Mouse (Mus musculus) kidney, embryonic 16.5 days (tissue): ENCODE data around the gene Dhx36. TPM values are rescaled to one million over a fixed set of nuclear protein-coding genes. Genes with fewer than 3 reads are reported as not detected.

Experiments used
- ATAC-seq: fragments of 200-750 bp; cut with Nextera tagmentation; 2 replicates; pipeline ENCODE4 v1.8.0; 2017; ENCODE audit warnings: moderate TSS enrichment; ENCODE audit not compliant: low FRiP score, low TSS enrichment
- H3K27ac ChIP-seq: fragments of 300-500 bp; sonication (generic); 2 replicates; pipeline ENCODE4 v1.5.1; 2014; ENCODE audit warnings: low read length
- H3K27me3 ChIP-seq: fragments of 300-500 bp; sonication (generic); 2 replicates; pipeline ENCODE4 v1.6.1; 2014; ENCODE audit warnings: low read length, control low read depth, mixed read lengths; ENCODE audit not compliant: insufficient read depth
- H3K36me3 ChIP-seq: fragments of 300-500 bp; sonication (generic); 2 replicates; pipeline ENCODE4 v1.6.1; 2014; ENCODE audit warnings: low read length, control low read depth, mixed read lengths; ENCODE audit not compliant: insufficient read depth
- H3K4me1 ChIP-seq: fragments of 300-500 bp; sonication (generic); 2 replicates; pipeline ENCODE4 v1.6.1; 2014; ENCODE audit warnings: low read length, control low read depth, mixed read lengths; ENCODE audit not compliant: insufficient read depth
- H3K4me2 ChIP-seq: fragments of 300-500 bp; sonication (generic); replicated peaks from 2 replicates; pipeline ENCODE4 v1.6.1; 2014; ENCODE audit warnings: low read depth, low read length
- H3K4me3 ChIP-seq: fragments of 300-500 bp; sonication (generic); 2 replicates; pipeline ENCODE4 v1.5.1; 2014; ENCODE audit warnings: mild to moderate bottlenecking, low read length
- H3K9ac ChIP-seq: fragments of 300-500 bp; sonication (generic); replicated peaks from 2 replicates; pipeline ENCODE4 v1.6.1; 2014; ENCODE audit warnings: low read length
- H3K9me3 ChIP-seq: fragments of 300-500 bp; sonication (generic); 2 replicates; pipeline ENCODE4 v1.6.1; 2016; ENCODE audit warnings: low read length, control low read depth
- WGBS: fragments of 180-500 bp; shearing (Covaris S2); extraction: QIAGEN DNeasy Blood & Tissue Kit; methylation state at CpG from one replicate; pipeline ENCODE4 v1.1.7; 2014; 5-methylcytosine and 5-hydroxymethylcytosine counted together
- polyA plus RNA-seq: library from polyadenylated mRNA; unstranded; fragments of >200 nt; fragmentation: Nextera tagmentation; extraction: Ambion mirVana; gene quantifications from 2 replicates; pipeline ENCODE4 v1.2.1, GENCODE M21; 2015

Gene Dhx36
- polyA plus RNA-seq, 1 experiment from 2014 or later: 24.4 TPM

- no peaks in the 10 kb centered on the region for H3K9me3 ChIP-seq
- no peaks in the 10 kb centered on the region for H3K27me3 ChIP-seq
- H3K4me3 ChIP-seq: no peak overlapping the region
- no peak overlapping the region for H3K9ac ChIP-seq
- WGBS: 32% methylated on average over 5 of the region's 5 CpGs
- ATAC-seq: peak; percentile 87
- H3K36me3 ChIP-seq: 0 out of 2 replicates have a peak, but pooled peaks cover 2% of the 10 kb centered on the region
- no peaks in the 10 kb centered on the region for H3K4me1 ChIP-seq
- peak overlapping the region; percentile 44; the same call in 1 of the 2 replicates for H3K27ac ChIP-seq
- H3K4me2 ChIP-seq: no peak overlapping the region
These were observed 66.3 kb downstream of the Dhx36 start for GRCm38 (mm10) chr3:62440431-62440969.

DNA sequence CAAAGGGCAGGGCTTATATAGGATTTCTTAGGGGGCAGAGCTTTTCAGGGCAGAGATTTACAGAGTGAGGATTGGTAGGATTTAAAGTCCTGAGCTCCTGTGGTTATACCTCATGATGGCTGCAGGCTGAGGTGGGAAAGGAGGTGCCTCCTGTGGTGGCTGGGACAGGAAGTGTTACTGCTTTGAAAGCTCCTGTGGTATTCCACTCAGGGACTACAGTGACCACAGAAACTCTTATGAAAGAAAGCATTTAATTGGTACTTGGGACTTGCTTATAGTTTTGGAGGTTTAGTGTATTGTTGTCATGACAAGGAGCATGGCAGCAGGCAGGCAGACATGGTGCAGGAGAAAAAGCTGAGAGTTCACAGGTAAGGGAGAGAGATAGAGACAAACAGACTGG is 70.9 kb downstream of the Dhx36 start:
- H3K4me2 ChIP-seq: no peak overlapping the region
- no peak overlapping the region for H3K27ac ChIP-seq
- H3K4me3 ChIP-seq: no peak overlapping the region
- H3K36me3 ChIP-seq: peaks cover 5% of the 10 kb centered on the region; the same call in 1 of the 2 replicates
- H3K9ac ChIP-seq: no peak overlapping the region
- H3K4me1 ChIP-seq: no peaks in the 10 kb centered on the region
- H3K9me3 ChIP-seq: no peaks in the 10 kb centered on the region
- H3K27me3 ChIP-seq: no peaks in the 10 kb centered on the region
- no peak for ATAC-seq

DNA sequence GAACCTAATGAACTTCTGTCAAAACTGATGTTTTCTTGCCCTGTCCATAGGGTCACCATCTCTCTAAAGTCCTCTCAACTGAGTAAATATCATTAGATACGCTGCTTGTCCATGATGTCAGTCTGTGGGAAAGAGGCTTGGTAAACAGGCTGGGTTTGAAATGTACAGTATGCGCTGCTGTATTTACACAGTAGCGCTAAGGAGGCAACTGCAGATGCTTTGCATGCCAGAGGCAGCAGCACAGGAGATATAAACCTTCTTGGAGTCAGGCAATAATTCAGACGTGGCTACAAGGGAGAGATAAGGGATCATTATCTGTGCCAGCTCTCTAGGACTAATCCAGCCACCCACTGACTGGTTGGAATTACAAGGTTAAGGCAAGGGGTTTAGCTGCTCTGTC is 73.1 kb downstream of the Dhx36 start:
- H3K4me2 ChIP-seq: no peak overlapping the region
- ATAC-seq: 0 out of 2 replicates have a peak, but pooled peaks have one; percentile 31
- no peaks in the 10 kb centered on the region for H3K9me3 ChIP-seq
- no peaks in the 10 kb centered on the region for H3K4me1 ChIP-seq
- no peak overlapping the region for H3K9ac ChIP-seq
- no peak overlapping the region for H3K27ac ChIP-seq
- peaks cover 5% of the 10 kb centered on the region; the same call in 1 of the 2 replicates for H3K36me3 ChIP-seq
- H3K27me3 ChIP-seq: no peaks in the 10 kb centered on the region
- no peak overlapping the region for H3K4me3 ChIP-seq
- WGBS: 61% methylated on average over 4 of the region's 4 CpGs

GRCm38 (mm10) chr3:62418387-62419138 is 88.2 kb downstream of the Dhx36 start:
- H3K4me2 ChIP-seq: no peak overlapping the region
- no peaks in the 10 kb centered on the region for H3K9me3 ChIP-seq
- H3K4me1 ChIP-seq: 0 out of 2 replicates have a peak, but pooled peaks cover 4% of the 10 kb centered on the region
- 94% methylated on average over 6 of the region's 6 CpGs for WGBS
- ATAC-seq: no peak
- H3K9ac ChIP-seq: no peak overlapping the region
- H3K4me3 ChIP-seq: no peak overlapping the region
- H3K36me3 ChIP-seq: 0 out of 2 replicates have a peak, but pooled peaks cover 5% of the 10 kb centered on the region
- H3K27ac ChIP-seq: no peak overlapping the region
- no peaks in the 10 kb centered on the region for H3K27me3 ChIP-seq

Other genes starting within 250 kb of the Dhx36 start
- 10.8 and 13.6 TPM in 2 replicates for gene Arhgef26, start 168.7 kb downstream of the Dhx36 start, polyA plus RNA-seq
- not detected in 2 replicates for gene Gpr149, start 98.1 kb upstream of the Dhx36 start, polyA plus RNA-seq